Mouse (Mus musculus): Measurements from ENCODE around the gene E330021D16Rik. TPM values are rescaled to one million over a fixed set of nuclear protein-coding genes. Genes with fewer than 3 reads are reported as not detected.

Gene E330021D16Rik
- polyA plus RNA-seq, 1 experiment from 2014 or later: 0.24 TPM

Other genes with a start within 250 kb of the E330021D16Rik start
- 0.36 and 0.45 TPM in 2 replicates for gene Grin2b, start 242.1 kb downstream of the E330021D16Rik start, polyA plus RNA-seq (2014; fragmentation: Nextera tagmentation; extraction: Ambion mirVana)
- gene Gm8994, start 88.0 kb downstream of the E330021D16Rik start, polyA plus RNA-seq (2014; fragmentation: Nextera tagmentation; extraction: Ambion mirVana): not detected in 2 replicates
- gene Atf7ip, start 90.6 kb upstream of the E330021D16Rik start, polyA plus RNA-seq (2014; fragmentation: Nextera tagmentation; extraction: Ambion mirVana): 41.1 and 43.5 TPM in 2 replicates
- gene Plbd1, start 246.4 kb upstream of the E330021D16Rik start, polyA plus RNA-seq (2014; fragmentation: Nextera tagmentation; extraction: Ambion mirVana): 1.9 and 2.5 TPM in 2 replicates

Measured in embryonic facial prominence, embryonic 11.5 days (tissue).